Mouse (Mus musculus) urinary bladder, postnatal 0 days (tissue): Measurements from ENCODE around the gene Strada. TPM values are rescaled to one million over a fixed set of nuclear protein-coding genes. Genes with fewer than 3 reads are reported as not detected.

ENCODE experiments used
- polyA plus RNA-seq: library from polyadenylated mRNA; unstranded; fragments of >200 nt; fragmentation: Nextera tagmentation; extraction: Ambion mirVana; gene quantifications from 2 replicates; pipeline ENCODE4 v1.2.1, GENCODE M21; 2015

The Strada gene
- polyA plus RNA-seq, result 11.3 and 13.3 TPM in 2 replicates

GRCm38 (mm10) chr11:106202123-106202465 lies at the start of gene Strada:
Strada (minus strand) TSS chr11:106202168.

GRCm38 (mm10) chr11:106216730-106217490 lies 14.9 kb upstream of the Strada start, which contains the start of gene Ddx42:
Ddx42 (plus strand) TSS chr11:106216926.

GRCm38 (mm10) chr11:106215927-106216729 lies 14.2 kb upstream of the Strada start, which contains the start of gene Ccdc47:
Ccdc47 (minus strand) TSS chr11:106216344.

GRCm38 (mm10) chr11:106160841-106161721 lies 40.9 kb downstream of the Strada start, which contains the start of the genes Gm10840 and Limd2:
Gm10840 (plus strand) TSS chr11:106160850.
Limd2 (minus strand) TSS chr11:106160860.

Other genes with a start within 250 kb of the Strada start
- 28.5 and 28.6 TPM in 2 replicates for gene Cyb561, start 248.8 kb downstream of the Strada start, polyA plus RNA-seq
- 2.3 TPM in 2 replicates for gene Ace, start 234.2 kb downstream of the Strada start, polyA plus RNA-seq
- gene Ace3, start 207.5 kb downstream of the Strada start, polyA plus RNA-seq, result not detected in 2 replicates
- 0.07 TPM in 1 of 2 replicates, not detected in the other for gene Kcnh6, start 194.0 kb downstream of the Strada start, polyA plus RNA-seq
- gene Dcaf7, start 165.3 kb downstream of the Strada start, polyA plus RNA-seq, result 21.1 and 23.4 TPM in 2 replicates
- gene Taco1, start 136.1 kb downstream of the Strada start, polyA plus RNA-seq, result 5.8 TPM in 2 replicates
- gene Map3k3, start 117.6 kb downstream of the Strada start, polyA plus RNA-seq, result 12.8 and 14.9 TPM in 2 replicates
- not detected in 2 replicates for gene Gm10840, start 41.3 kb downstream of the Strada start, polyA plus RNA-seq
- 30.1 and 32.3 TPM in 2 replicates for gene Limd2, start 41.3 kb downstream of the Strada start, polyA plus RNA-seq
- gene Ccdc47, start 14.2 kb upstream of the Strada start, polyA plus RNA-seq, result 51.0 and 54.6 TPM in 2 replicates
- 30.4 and 34.3 TPM in 2 replicates for gene Ddx42, start 14.8 kb upstream of the Strada start, polyA plus RNA-seq
- 27.5 and 29.8 TPM in 2 replicates for gene Ftsj3, start 53.9 kb upstream of the Strada start, polyA plus RNA-seq
- gene Psmc5, start 54.0 kb upstream of the Strada start, polyA plus RNA-seq, result 177 and 179 TPM in 2 replicates
- gene Smarcd2, start 70.8 kb upstream of the Strada start, polyA plus RNA-seq, result 31.7 and 32.2 TPM in 2 replicates
- gene Tcam1, start 74.5 kb upstream of the Strada start, polyA plus RNA-seq, result 0.06 TPM in 1 of 2 replicates, not detected in the other
- gene Gh, start 99.7 kb upstream of the Strada start, polyA plus RNA-seq, result not detected in 2 replicates
- gene Cd79b, start 112.6 kb upstream of the Strada start, polyA plus RNA-seq, result 1.1 and 1.5 TPM in 2 replicates
- not detected in 2 replicates for gene Scn4a, start 151.1 kb upstream of the Strada start, polyA plus RNA-seq
- gene Prr29, start 163.3 kb upstream of the Strada start, polyA plus RNA-seq, result not detected in 2 replicates
- gene Icam2, start 185.9 kb upstream of the Strada start, polyA plus RNA-seq, result 15.2 and 25.4 TPM in 2 replicates